Mouse (Mus musculus) C2C12 (cell line): Measurements from ENCODE around the gene Tgm2. TPM values are rescaled to one million over a fixed set of nuclear protein-coding genes. Genes with fewer than 3 reads are reported as not detected.

Source experiments
- H3K27me3 ChIP-seq: one replicate; pipeline ENCODE4 v1.6.1; 2011; ENCODE audit not compliant: control insufficient read depth, insufficient read depth, insufficient read length
- H3K36me3 ChIP-seq: one replicate; pipeline ENCODE4 v1.6.1; 2011; ENCODE audit not compliant: control insufficient read depth, insufficient read depth
- H3K4me3 ChIP-seq: one replicate; pipeline ENCODE4 v1.5.1; 2011; ENCODE audit warnings: mild to moderate bottlenecking, control low read depth; ENCODE audit not compliant: poor library complexity, insufficient read depth, severe bottlenecking
- H3K79me2 ChIP-seq: one replicate; pipeline ENCODE4 v1.6.1; 2011; ENCODE audit not compliant: control insufficient read depth, insufficient read depth
- H3K79me3 ChIP-seq: one replicate; pipeline ENCODE4 v1.6.1; 2011; ENCODE audit warnings: low read depth, control low read depth
- H3ac ChIP-seq: one replicate; pipeline ENCODE3; 2011; ENCODE audit warnings: low read depth; ENCODE audit not compliant: control insufficient read depth, insufficient read length
- CEBPB ChIP-seq: IDR thresholded peaks from one replicate; pipeline ENCODE4 v1.6.1; 2011; ENCODE audit warnings: low read depth, mild to moderate bottlenecking, control low read depth, moderate library complexity
- CTCF ChIP-seq: IDR thresholded peaks from one replicate; pipeline ENCODE4 v1.5.1; 2011; ENCODE audit not compliant: control insufficient read depth, insufficient read depth, insufficient read length
- FOSL1 ChIP-seq: IDR thresholded peaks from one replicate; pipeline ENCODE4 v1.8.0; 2011; ENCODE audit warnings: mild to moderate bottlenecking, low read length; ENCODE audit not compliant: poor library complexity, insufficient read depth, severe bottlenecking
- MAX ChIP-seq: IDR thresholded peaks from one replicate; pipeline ENCODE4 v1.6.1; 2011; ENCODE audit warnings: mild to moderate bottlenecking, control low read depth
- MYOD1 ChIP-seq: IDR thresholded peaks from one replicate; pipeline ENCODE4 v1.6.1; 2011; ENCODE audit warnings: low read depth; ENCODE audit not compliant: control insufficient read depth, insufficient read length
- MYOG ChIP-seq: IDR thresholded peaks from one replicate; pipeline ENCODE4 v1.6.1; 2011; ENCODE audit not compliant: control insufficient read depth, insufficient read length; ENCODE audit errors: extremely low read depth
- USF1 ChIP-seq: IDR thresholded peaks from one replicate; pipeline ENCODE4 v1.6.1; 2011; ENCODE audit warnings: low read depth, mild to moderate bottlenecking, control low read depth, moderate library complexity
- polyA plus RNA-seq: library from polyadenylated mRNA; unstranded; fragments of >200 nt; fragmentation: generic; extraction: Trizol; gene quantifications from one replicate; pipeline ENCODE4 v1.2.1, GENCODE M21; 2012; ENCODE audit warnings: missing spikeins

Gene Tgm2
- polyA plus RNA-seq, 1 experiment, result 1.1 TPM

- no peak overlapping the region for H3ac ChIP-seq
- no peaks in the 10 kb centered on the region for H3K79me2 ChIP-seq
- TF ChIP-seq MYOG (no peak), CTCF (no peak), USF1 (no peak), CEBPB (no peak), FOSL1 (no peak), MYOD1 (no peak), MAX (no peak)
- H3K79me3 ChIP-seq, result no peaks in the 10 kb centered on the region
- no peaks in the 10 kb centered on the region for H3K36me3 ChIP-seq
- H3K27me3 ChIP-seq, result no peaks in the 10 kb centered on the region
- H3K4me3 ChIP-seq, result no peak overlapping the region
These were observed 37.0 kb upstream of the Tgm2 start for GRCm38 (mm10) chr2:158183266-158183665.

GRCm38 (mm10) chr2:158181932-158182331 lies 35.7 kb upstream of the Tgm2 start:
- Histone ChIP-seq H3K36me3 (no peaks in the 10 kb centered on the region), H3K79me3 (no peaks in the 10 kb centered on the region), H3ac (no peak overlapping the region), H3K79me2 (no peaks in the 10 kb centered on the region), H3K4me3 (no peak overlapping the region), H3K27me3 (no peaks in the 10 kb centered on the region)
- no peak for TF ChIP-seq MYOG
- TF ChIP-seq FOSL1, result no peak
- TF ChIP-seq USF1, result no peak
- TF ChIP-seq CTCF, result no peak
- no peak for TF ChIP-seq MAX
- TF ChIP-seq MYOD1, result no peak

- no peaks in the 10 kb centered on the region for H3K79me2 ChIP-seq
- H3K27me3 ChIP-seq, result no peaks in the 10 kb centered on the region
- no peaks in the 10 kb centered on the region for H3K79me3 ChIP-seq
- H3ac ChIP-seq, result no peak overlapping the region
- H3K4me3 ChIP-seq, result no peak overlapping the region
- no peaks in the 10 kb centered on the region for H3K36me3 ChIP-seq
- TF ChIP-seq MYOG, result no peak
- TF ChIP-seq CEBPB, result no peak
- TF ChIP-seq USF1, result peak; percentile 30
- peak; percentile 70 for TF ChIP-seq MAX
- TF ChIP-seq FOSL1, result no peak
- TF ChIP-seq MYOD1, result no peak
- TF ChIP-seq CTCF, result peak; percentile 62
These were observed 34.6 kb upstream of the Tgm2 start for GRCm38 (mm10) chr2:158180797-158181196.

DNA sequence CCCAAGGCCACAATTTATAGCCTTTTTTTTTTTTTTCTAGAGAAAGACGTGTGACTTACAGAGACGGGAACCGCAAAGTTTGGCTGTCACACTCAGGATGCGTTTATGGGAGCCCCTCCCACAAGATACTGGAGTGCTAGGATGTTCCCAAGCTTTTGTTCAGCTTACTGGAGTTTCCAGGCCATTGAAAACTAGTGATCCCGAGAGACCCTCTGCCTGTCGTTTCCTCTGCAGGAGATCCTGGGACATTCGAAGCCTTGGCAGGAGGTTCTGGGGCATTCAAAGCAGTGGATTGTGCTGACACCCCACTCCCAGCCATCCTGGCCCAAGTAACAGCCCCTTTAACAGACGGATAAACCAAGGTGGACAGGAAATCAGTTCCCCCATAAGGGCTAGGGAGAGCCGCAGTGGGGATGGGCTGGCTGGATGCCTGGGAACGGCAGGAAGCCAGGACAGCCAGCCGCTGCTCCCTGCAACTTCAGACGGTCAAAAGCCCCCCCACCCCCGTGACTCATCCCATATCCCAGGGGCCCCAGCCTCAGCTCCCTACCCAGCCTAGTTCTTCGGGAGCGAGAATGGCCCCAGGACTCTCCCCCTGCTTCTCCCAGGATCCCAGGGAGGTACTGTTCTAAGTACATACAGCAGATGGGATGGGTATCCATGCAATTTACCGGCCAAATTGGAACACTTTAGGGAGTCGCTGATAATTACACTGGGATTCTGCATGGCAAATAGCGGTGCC lies 33.3 kb upstream of the Tgm2 start:
- Histone ChIP-seq H3K79me3 (no peaks in the 10 kb centered on the region), H3K79me2 (no peaks in the 10 kb centered on the region), H3K36me3 (no peaks in the 10 kb centered on the region), H3K4me3 (no peak overlapping the region), H3K27me3 (no peaks in the 10 kb centered on the region), H3ac (no peak overlapping the region)
- TF ChIP-seq MAX, result no peak
- TF ChIP-seq USF1, result no peak
- no peak for TF ChIP-seq FOSL1
- no peak for TF ChIP-seq MYOD1
- no peak for TF ChIP-seq CEBPB

GRCm38 (mm10) chr2:158178696-158179369 lies 32.6 kb upstream of the Tgm2 start:
- Histone ChIP-seq H3K27me3 (no peaks in the 10 kb centered on the region), H3K36me3 (no peaks in the 10 kb centered on the region), H3K79me2 (no peaks in the 10 kb centered on the region), H3K79me3 (no peaks in the 10 kb centered on the region), H3K4me3 (no peak overlapping the region), H3ac (no peak overlapping the region)
- TF ChIP-seq CEBPB, result no peak
- no peak for TF ChIP-seq USF1
- no peak for TF ChIP-seq CTCF
- no peak for TF ChIP-seq FOSL1
- TF ChIP-seq MYOG, result no peak
- TF ChIP-seq MAX, result no peak
- TF ChIP-seq MYOD1, result no peak

GRCm38 (mm10) chr2:158178139-158178538 lies 31.9 kb upstream of the Tgm2 start:
- no peak for TF ChIP-seq CTCF
- no peak for TF ChIP-seq USF1
- no peak for TF ChIP-seq MYOD1
- no peak for TF ChIP-seq MYOG
- TF ChIP-seq CEBPB, result no peak
- TF ChIP-seq MAX, result no peak
- TF ChIP-seq FOSL1, result no peak
- Histone ChIP-seq H3K79me3 (no peaks in the 10 kb centered on the region), H3K4me3 (no peak overlapping the region), H3ac (no peak overlapping the region), H3K36me3 (no peaks in the 10 kb centered on the region), H3K79me2 (no peaks in the 10 kb centered on the region), H3K27me3 (no peaks in the 10 kb centered on the region)
